In the genomic region with DNA sequence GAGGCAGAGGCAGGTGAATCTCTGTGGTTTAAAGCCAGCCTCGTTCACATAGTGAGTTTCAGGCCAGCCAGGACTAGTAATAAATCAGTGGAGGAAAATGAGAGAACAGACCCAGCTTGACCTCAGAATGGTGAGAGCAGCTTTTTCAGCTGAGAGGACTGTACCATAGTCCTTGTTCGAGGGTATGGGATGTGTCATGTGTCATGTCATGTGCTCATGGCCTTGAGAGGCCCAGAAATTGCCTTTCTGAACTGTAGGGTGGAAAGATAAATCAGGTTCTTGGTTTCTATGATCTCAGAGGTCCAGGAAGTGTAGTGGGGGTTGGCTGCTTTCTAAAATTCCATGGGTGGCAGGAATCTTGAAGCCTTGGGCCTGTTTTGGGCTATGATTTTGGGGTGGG, we compare ENCODE assay signal across 20 mouse cellular contexts.
DNase-seq lines count a peak whose midpoint lies in the region; ATAC-seq and TF ChIP-seq lines count a peak whose summit lies in the region.
"Had no signal": no experiment of that assay in that cellular context is flagged by ENCODE, and none has a peak within 500 bp of the region (broad histone marks: within the 10 kb centered on the region; RNA-seq: fewer than 3 reads in every experiment).

No protein-coding gene starts in this region.

- H3K9me3 ChIP-seq in forebrain, embryonic 15.5 days = no peaks in the 10 kb centered on the region
- no peaks in the 10 kb centered on the region for H3K9me3 ChIP-seq in forebrain, embryonic 16.5 days (ENCODE audit: control insufficient read depth, low read length)
- H3K9me3 ChIP-seq in midbrain, embryonic 14.5 days (ENCODE audit: control insufficient read depth, low read length) = no peaks in the 10 kb centered on the region
- H3K9me3 ChIP-seq in midbrain, embryonic 13.5 days = no peaks in the 10 kb centered on the region
- no peaks in the 10 kb centered on the region for H3K9me3 ChIP-seq in liver, embryonic 12.5 days (replicated peaks)
- H3K9me3 ChIP-seq: embryonic facial prominence, embryonic 12.5 days; heart, embryonic 15.5 days; limb, embryonic 12.5 days; liver, embryonic 15.5 days; midbrain, embryonic 12.5 days had no signal

- ATAC-seq in forebrain, embryonic 15.5 days (replicated peaks) = no peak
- no peak for ATAC-seq in forebrain, embryonic 16.5 days
- ATAC-seq in midbrain, embryonic 14.5 days (ENCODE audit: low FRiP score, low TSS enrichment) = no peak
- ATAC-seq in midbrain, embryonic 13.5 days = no peak
- no peak for ATAC-seq in liver, embryonic 12.5 days
- ATAC-seq: forebrain, embryonic 14.5 days had no signal

- H3K9ac ChIP-seq in forebrain, embryonic 15.5 days (replicated peaks) = no peak overlapping the region
- no peak overlapping the region for H3K9ac ChIP-seq in forebrain, embryonic 16.5 days (replicated peaks; ENCODE audit: low read depth, low read length)
- no peak overlapping the region for H3K9ac ChIP-seq in midbrain, embryonic 14.5 days (replicated peaks; ENCODE audit: low read length)
- no peak overlapping the region for H3K9ac ChIP-seq in midbrain, embryonic 13.5 days (replicated peaks)
- H3K9ac ChIP-seq in liver, embryonic 12.5 days = no peak overlapping the region
- H3K9ac ChIP-seq: embryonic facial prominence, embryonic 12.5 days; heart, embryonic 15.5 days; limb, embryonic 12.5 days; liver, embryonic 15.5 days; midbrain, embryonic 12.5 days had no signal

- WGBS in forebrain, embryonic 15.5 days = 79% methylated on average over 2 of the region's 2 CpGs
- WGBS in forebrain, embryonic 16.5 days = 84% methylated on average over 2 of the region's 2 CpGs
- WGBS in midbrain, embryonic 14.5 days = 74% methylated on average over 2 of the region's 2 CpGs
- 84% methylated on average over 2 of the region's 2 CpGs for WGBS in midbrain, embryonic 13.5 days
- WGBS in olfactory bulb, adult 2 months = 54% methylated on average over 2 of the region's 2 CpGs
- 46% methylated on average over 2 of the region's 2 CpGs for WGBS in liver, embryonic 12.5 days (ENCODE audit: insufficient replicate concordance)

- no peak overlapping the region for H3K4me3 ChIP-seq in forebrain, embryonic 15.5 days
- no peak overlapping the region for H3K4me3 ChIP-seq in forebrain, embryonic 16.5 days (replicated peaks; ENCODE audit: low read length)
- no peak overlapping the region for H3K4me3 ChIP-seq in midbrain, embryonic 14.5 days (replicated peaks; ENCODE audit: low read depth, low read length)
- no peak overlapping the region for H3K4me3 ChIP-seq in midbrain, embryonic 13.5 days (replicated peaks)
- no peak overlapping the region for H3K4me3 ChIP-seq in bone marrow macrophage, adult 2 months (ENCODE audit: insufficient read depth, low read length)
- no peak overlapping the region for H3K4me3 ChIP-seq in olfactory bulb, adult 2 months (ENCODE audit: insufficient read depth, low read depth, low read length)
- H3K4me3 ChIP-seq in liver, embryonic 12.5 days = no peak overlapping the region
- H3K4me3 ChIP-seq: embryonic facial prominence, embryonic 12.5 days; erythroblast, embryonic 14.5 days; gastrocnemius, adult 2 months; heart, embryonic 15.5 days; limb, embryonic 12.5 days; liver, embryonic 15.5 days; midbrain, embryonic 12.5 days had no signal

- TF ChIP-seq CTCF in bone marrow macrophage, adult 2 months (IDR thresholded peaks at IDR 0.05; ENCODE audit: low read depth, low read length) = no peak
- no peak for TF ChIP-seq CTCF in olfactory bulb, adult 2 months (IDR thresholded peaks at IDR 0.05; ENCODE audit: insufficient read depth, low read depth, low read length)

- no peaks in the 10 kb centered on the region for H3K27me3 ChIP-seq in forebrain, embryonic 15.5 days
- H3K27me3 ChIP-seq in forebrain, embryonic 16.5 days (replicated peaks; ENCODE audit: control insufficient read depth, insufficient read depth, low read length) = no peaks in the 10 kb centered on the region
- H3K27me3 ChIP-seq in midbrain, embryonic 14.5 days (ENCODE audit: control insufficient read depth, insufficient read depth, low read length) = no peaks in the 10 kb centered on the region
- no peaks in the 10 kb centered on the region for H3K27me3 ChIP-seq in midbrain, embryonic 13.5 days
- H3K27me3 ChIP-seq in liver, embryonic 12.5 days (replicated peaks) = no peaks in the 10 kb centered on the region
- H3K27me3 ChIP-seq: embryonic facial prominence, embryonic 12.5 days; heart, embryonic 15.5 days; limb, embryonic 12.5 days; liver, embryonic 15.5 days; midbrain, embryonic 12.5 days had no signal

- H3K4me2 ChIP-seq in forebrain, embryonic 15.5 days (replicated peaks) = no peak overlapping the region
- H3K4me2 ChIP-seq in forebrain, embryonic 16.5 days (ENCODE audit: low read length) = no peak overlapping the region
- no peak overlapping the region for H3K4me2 ChIP-seq in midbrain, embryonic 14.5 days (ENCODE audit: low read length)
- H3K4me2 ChIP-seq in midbrain, embryonic 13.5 days (replicated peaks) = no peak overlapping the region
- H3K4me2 ChIP-seq in liver, embryonic 12.5 days = no peak overlapping the region
- H3K4me2 ChIP-seq: embryonic facial prominence, embryonic 12.5 days; heart, embryonic 15.5 days; limb, embryonic 12.5 days; liver, embryonic 15.5 days; midbrain, embryonic 12.5 days had no signal

- 0 out of 2 replicates have a peak overlapping the region, but pooled peaks have one; percentile 4 for H3K27ac ChIP-seq in forebrain, embryonic 15.5 days (replicated peaks)
- H3K27ac ChIP-seq in forebrain, embryonic 16.5 days (ENCODE audit: low read length) = no peak overlapping the region
- 0 out of 2 replicates have a peak overlapping the region, but pooled peaks have one; percentile 32 for H3K27ac ChIP-seq in midbrain, embryonic 14.5 days (replicated peaks; ENCODE audit: low read depth, low read length)
- H3K27ac ChIP-seq in midbrain, embryonic 13.5 days = no peak overlapping the region
- H3K27ac ChIP-seq in bone marrow macrophage, adult 2 months (ENCODE audit: insufficient read depth, low read depth, low read length) = peak overlapping the region; percentile 53
- peak overlapping the region; percentile 89 for H3K27ac ChIP-seq in olfactory bulb, adult 2 months (ENCODE audit: insufficient read depth, low read depth, low read length)
- H3K27ac ChIP-seq in liver, embryonic 12.5 days = no peak overlapping the region
- H3K27ac ChIP-seq: embryonic facial prominence, embryonic 12.5 days; gastrocnemius, adult 2 months; limb, embryonic 12.5 days; liver, embryonic 15.5 days; midbrain, embryonic 12.5 days had no signal

- peaks cover 27% of the 10 kb centered on the region for H3K4me1 ChIP-seq in forebrain, embryonic 15.5 days
- peaks cover 20% of the 10 kb centered on the region for H3K4me1 ChIP-seq in forebrain, embryonic 16.5 days (replicated peaks; ENCODE audit: control insufficient read depth, insufficient read depth, low read length)
- peaks cover 26% of the 10 kb centered on the region for H3K4me1 ChIP-seq in midbrain, embryonic 14.5 days (ENCODE audit: control insufficient read depth, insufficient read depth, low read length)
- peaks cover 62% of the 10 kb centered on the region for H3K4me1 ChIP-seq in midbrain, embryonic 13.5 days (replicated peaks)
- H3K4me1 ChIP-seq in bone marrow macrophage, adult 2 months (ENCODE audit: control insufficient read depth, insufficient read depth, low read length) = peaks cover 53% of the 10 kb centered on the region
- peaks cover 12% of the 10 kb centered on the region for H3K4me1 ChIP-seq in olfactory bulb, adult 2 months (ENCODE audit: control insufficient read depth, insufficient read depth, low read length)
- H3K4me1 ChIP-seq in liver, embryonic 12.5 days = peaks cover 58% of the 10 kb centered on the region

- DNase-seq in midbrain, embryonic 14.5 days = no peak
- no peak for DNase-seq in embryo, embryonic 10.5 days (ENCODE audit: low spot score)
- DNase-seq: cerebellum, adult 9-10 months; gastrocnemius, adult 2 months; retina, postnatal 1 day; right cerebral cortex, postnatal 4 days; thymus, adult 2 months had no signal

- H3K36me3 ChIP-seq in forebrain, embryonic 15.5 days = no peaks in the 10 kb centered on the region
- no peaks in the 10 kb centered on the region for H3K36me3 ChIP-seq in forebrain, embryonic 16.5 days (ENCODE audit: control insufficient read depth, insufficient read depth)
- no peaks in the 10 kb centered on the region for H3K36me3 ChIP-seq in midbrain, embryonic 14.5 days (ENCODE audit: control insufficient read depth, insufficient read depth, low read length)
- H3K36me3 ChIP-seq in midbrain, embryonic 13.5 days = no peaks in the 10 kb centered on the region
- H3K36me3 ChIP-seq in liver, embryonic 12.5 days = no peaks in the 10 kb centered on the region
- H3K36me3 ChIP-seq: embryonic facial prominence, embryonic 12.5 days; heart, embryonic 15.5 days; limb, embryonic 12.5 days; liver, embryonic 15.5 days; midbrain, embryonic 12.5 days had no signal

- no peak for TF ChIP-seq POLR2A in bone marrow macrophage, adult 2 months (IDR thresholded peaks at IDR 0.05; ENCODE audit: borderline replicate concordance, low read depth, low read length)
- no peak for TF ChIP-seq POLR2A in olfactory bulb, adult 2 months (IDR thresholded peaks at IDR 0.05; ENCODE audit: insufficient read depth, low read depth, low read length)

Comparison
In these comparisons a context has a peak if more than half of its experiments do, and no peak if none do; other contexts are left out.
1. H3K27ac ChIP-seq: peak in forebrain, embryonic 15.5 days (single experiment), midbrain, embryonic 14.5 days (single experiment), bone marrow macrophage, adult 2 months (single experiment) and olfactory bulb, adult 2 months (single experiment); none in forebrain, embryonic 16.5 days (single experiment), midbrain, embryonic 13.5 days (single experiment) and liver, embryonic 12.5 days (single experiment).